Mouse (Mus musculus) CH12.LX (cell line): Measurements from ENCODE around the gene Primpol. TPM values are rescaled to one million over a fixed set of nuclear protein-coding genes. Genes with fewer than 3 reads are reported as not detected.

Source experiments
- DNase-seq: peaks from one replicate; pipeline ENCODE4 v3.0.0-alpha.2; 2013; ENCODE audit errors: extremely low read depth
- H3K27ac ChIP-seq: 2 replicates; pipeline ENCODE4 v1.5.1; 2012; ENCODE audit warnings: low read depth, mild to moderate bottlenecking, control low read depth, moderate library complexity; ENCODE audit not compliant: insufficient read depth
- H3K27me3 ChIP-seq: replicated peaks from 2 replicates; pipeline ENCODE3; 2012; ENCODE audit warnings: inconsistent platforms
- H3K36me3 ChIP-seq, 2 experiments: replicated peaks in 1 of 2; 2 replicates each; pipeline versions ENCODE3 to v1.6.1; 2012; ENCODE audit warnings: inconsistent platforms in 1 of 2, low read length in 1 of 2, mild to moderate bottlenecking in 1 of 2, mixed read lengths in 1 of 2, moderate library complexity in 1 of 2; ENCODE audit not compliant: control insufficient read depth in 1 of 2, insufficient read depth in 1 of 2
- H3K4me1 ChIP-seq, 2 experiments: 2 replicates each; pipeline ENCODE4 v1.6.1; 2012; ENCODE audit warnings: inconsistent platforms in 1 of 2, moderate library complexity in 1 of 2; ENCODE audit not compliant: insufficient read depth in 2 of 2, control insufficient read depth in 1 of 2
- H3K4me2 ChIP-seq: 2 replicates; pipeline ENCODE4 v1.6.1; 2012; ENCODE audit warnings: low read depth, mild to moderate bottlenecking, control low read depth; ENCODE audit not compliant: poor library complexity, insufficient read depth, severe bottlenecking
- H3K4me3 ChIP-seq, 3 experiments: fragments of 150-350 bp in 1 of 3; sonication (generic) in 1 of 3; replicated peaks in 1 of 3; 2 replicates each; pipeline versions ENCODE3 to v1.5.1; 2011 to 2012; ENCODE audit warnings: low read depth in 2 of 3, low read length in 2 of 3, mild to moderate bottlenecking in 2 of 3, moderate library complexity in 2 of 3, control low read depth in 1 of 3, improper control_type of control experiment in 1 of 3, inconsistent platforms in 1 of 3, mixed read lengths in 1 of 3; ENCODE audit not compliant: poor library complexity in 1 of 3
- H3K79me2 ChIP-seq: replicated peaks from 2 replicates; pipeline ENCODE4 v1.6.1; 2012; ENCODE audit warnings: mild to moderate bottlenecking, moderate library complexity; ENCODE audit not compliant: control insufficient read depth, poor library complexity, insufficient read depth, severe bottlenecking; ENCODE audit errors: extremely low read depth
- H3K9ac ChIP-seq: 2 replicates; pipeline ENCODE4 v1.6.1; 2012; ENCODE audit warnings: low read depth, mild to moderate bottlenecking, control low read depth, moderate library complexity; ENCODE audit not compliant: insufficient read depth
- H3K9me3 ChIP-seq: replicated peaks from 2 replicates; pipeline ENCODE3; 2012; ENCODE audit warnings: low read length, inconsistent platforms, mixed read lengths
- CHD2 ChIP-seq: IDR thresholded peaks from 2 replicates; pipeline ENCODE4 v1.6.1; 2011; ENCODE audit warnings: low read length, improper control_type of control experiment
- CTCF ChIP-seq, 2 experiments: IDR thresholded peaks in 1 of 2; conservative IDR thresholded peaks in 1 of 2; 2 replicates each; pipeline ENCODE4 v1.5.1; 2011 to 2012; ENCODE audit warnings: low read depth in 2 of 2, low read length in 2 of 2, improper control_type of control experiment in 1 of 2, inconsistent platforms in 1 of 2, mild to moderate bottlenecking in 1 of 2, moderate library complexity in 1 of 2
- E2F4 ChIP-seq: IDR thresholded peaks from 2 replicates; pipeline ENCODE4 v1.6.1; 2011; ENCODE audit warnings: low read depth, low read length, improper control_type of control experiment; ENCODE audit not compliant: insufficient replicate concordance
- ELF1 ChIP-seq: IDR thresholded peaks from 2 replicates; pipeline ENCODE4 v1.6.1; 2014; ENCODE audit warnings: low read depth, mild to moderate bottlenecking, inconsistent platforms, low read length, improper control_type of control experiment
- EP300 ChIP-seq: IDR thresholded peaks from 2 replicates; pipeline ENCODE4 v1.6.1; 2011; ENCODE audit warnings: low read length, improper control_type of control experiment
- ETS1 ChIP-seq: conservative IDR thresholded peaks from 2 replicates; pipeline ENCODE4 v1.6.1; 2012; ENCODE audit warnings: low read depth, mild to moderate bottlenecking, inconsistent platforms, low read length, improper control_type of control experiment, moderate library complexity
- GABPA ChIP-seq: IDR thresholded peaks from 2 replicates; pipeline ENCODE4 v1.6.1; 2012; ENCODE audit warnings: low read depth, low read length, improper control_type of control experiment, inconsistent platforms; ENCODE audit not compliant: insufficient replicate concordance
- HCFC1 ChIP-seq: IDR thresholded peaks from 2 replicates; pipeline ENCODE4 v1.6.1; 2012; ENCODE audit warnings: low read depth, mild to moderate bottlenecking, inconsistent platforms, low read length, improper control_type of control experiment
- IRF4 ChIP-seq: IDR thresholded peaks from 2 replicates; pipeline ENCODE4 v1.6.1; 2014; ENCODE audit warnings: low read depth, mild to moderate bottlenecking, inconsistent platforms, low read length, improper control_type of control experiment
- JUN ChIP-seq: IDR thresholded peaks from 2 replicates; pipeline ENCODE4 v1.6.1; 2011; ENCODE audit warnings: low read depth, mild to moderate bottlenecking, low read length, improper control_type of control experiment, moderate library complexity; ENCODE audit not compliant: insufficient read depth
- KAT2A ChIP-seq: IDR thresholded peaks from 2 replicates; pipeline ENCODE4 v1.6.1; 2012; ENCODE audit warnings: low read length, improper control_type of control experiment, inconsistent platforms; ENCODE audit not compliant: insufficient replicate concordance
- MAX ChIP-seq: IDR thresholded peaks from 2 replicates; pipeline ENCODE4 v1.6.1; 2011; ENCODE audit warnings: low read length, improper control_type of control experiment
- MAZ ChIP-seq: IDR thresholded peaks from 2 replicates; pipeline ENCODE4 v1.6.1; 2012; ENCODE audit warnings: low read depth, mild to moderate bottlenecking, inconsistent platforms, low read length, improper control_type of control experiment, moderate library complexity
- MEF2A ChIP-seq: IDR thresholded peaks from 2 replicates; pipeline ENCODE4 v1.6.1; 2014; ENCODE audit warnings: low read depth, mild to moderate bottlenecking, inconsistent platforms, low read length, improper control_type of control experiment, borderline replicate concordance
- MXI1 ChIP-seq: IDR thresholded peaks from 2 replicates; pipeline ENCODE4 v1.6.1; 2011; ENCODE audit warnings: mild to moderate bottlenecking, low read depth, low read length, improper control_type of control experiment
- MYC ChIP-seq: IDR thresholded peaks from 2 replicates; pipeline ENCODE4 v1.6.1; 2011; ENCODE audit warnings: low read depth, mild to moderate bottlenecking, improper control_type of control experiment, low read length
- NELFE ChIP-seq: IDR thresholded peaks from 2 replicates; pipeline ENCODE4 v1.6.1; 2011; ENCODE audit warnings: low read depth, low read length, improper control_type of control experiment
- POLR2A ChIP-seq: IDR thresholded peaks from 2 replicates; pipeline ENCODE4 v1.6.1; 2011; ENCODE audit warnings: low read depth, mild to moderate bottlenecking, improper control_type of control experiment, low read length
- RAD21 ChIP-seq: IDR thresholded peaks from 2 replicates; pipeline ENCODE4 v1.6.1; 2011; ENCODE audit warnings: low read depth, mild to moderate bottlenecking, low read length, improper control_type of control experiment, moderate library complexity
- RCOR1 ChIP-seq: conservative IDR thresholded peaks from 2 replicates; pipeline ENCODE4 v1.6.1; 2012; ENCODE audit warnings: low read depth, mild to moderate bottlenecking, inconsistent platforms, low read length, improper control_type of control experiment
- SIN3A ChIP-seq: IDR thresholded peaks from 2 replicates; pipeline ENCODE4 v1.6.1; 2012; ENCODE audit warnings: low read length, improper control_type of control experiment, inconsistent platforms
- SMC3 ChIP-seq: IDR thresholded peaks from 2 replicates; pipeline ENCODE4 v1.6.1; 2011; ENCODE audit warnings: low read depth, low read length, improper control_type of control experiment
- TBP ChIP-seq: conservative IDR thresholded peaks from 2 replicates; pipeline ENCODE4 v1.6.1; 2011; ENCODE audit warnings: low read depth, low read length, improper control_type of control experiment
- TCF12 ChIP-seq: IDR thresholded peaks from 2 replicates; pipeline ENCODE4 v1.6.1; 2014; ENCODE audit warnings: low read depth, mild to moderate bottlenecking, inconsistent platforms, low read length, improper control_type of control experiment
- UBTF ChIP-seq: IDR thresholded peaks from 2 replicates; pipeline ENCODE4 v1.6.1; 2012; ENCODE audit warnings: low read depth, mild to moderate bottlenecking, inconsistent platforms, low read length, improper control_type of control experiment, moderate library complexity
- USF1 ChIP-seq: IDR thresholded peaks from 2 replicates; pipeline ENCODE4 v1.6.1; 2014; ENCODE audit warnings: low read depth, mild to moderate bottlenecking, inconsistent platforms, low read length, improper control_type of control experiment
- USF2 ChIP-seq: conservative IDR thresholded peaks from 2 replicates; pipeline ENCODE4 v1.6.1; 2011; ENCODE audit warnings: low read depth, low read length, improper control_type of control experiment
- ZMIZ1 ChIP-seq: IDR thresholded peaks from 2 replicates; pipeline ENCODE4 v1.6.1; 2012; ENCODE audit warnings: low read depth, mild to moderate bottlenecking, inconsistent platforms, low read length, improper control_type of control experiment
- ZNF384 ChIP-seq: IDR thresholded peaks from 2 replicates; pipeline ENCODE4 v1.6.1; 2012; ENCODE audit warnings: low read depth, low read length, improper control_type of control experiment, inconsistent platforms
- dilution Hi-C: fragments of 300-500 bp; cut with MboI; formaldehyde crosslinking; loops from 2 replicates; pipeline ENCODE4 v1.14.3; 2020; ENCODE audit warnings: low sequenced_read_pairs; ENCODE audit not compliant: extremely low pct_unique_long_range_greater_than_20kb, extremely low pct_ligation_motif_present
- in situ Hi-C: fragments of 300-500 bp; cut with MboI; formaldehyde crosslinking; loops from 3 replicates; pipeline ENCODE4 v1.14.3; 2019; ENCODE audit warnings: low sequenced_read_pairs, low pct_ligation_motif_present, low pct_unique_long_range_greater_than_20kb, mixed read lengths
- polyA plus RNA-seq: library from polyadenylated mRNA; unstranded; fragments of >175 nt; gene quantifications from 2 replicates; pipeline ENCODE4 v1.2.1, GENCODE M21; 2012; ENCODE audit warnings: low read depth; ENCODE audit not compliant: insufficient read length
- total RNA-seq, 2 experiments: library from RNA; depleted of rRNA; stranded (reverse); fragments of 300-350 nt in 1 of 2; fragments of >200 nt in 1 of 2; gene quantifications; 2 replicates each; pipeline ENCODE4 v1.2.3; 2012 to 2014

The Primpol gene
- total and polyA plus RNA-seq, 3 experiments: 12.4 to 17.8 (median 15.3) TPM

GRCm38 (mm10) chr8:46551615-46552440 lies 65.2 kb downstream of the Primpol start, which contains the start of gene Cenpu:
Cenpu (plus strand) TSS chr8:46552028.
- no peaks in the 10 kb centered on the region; the same call in 1 of the 2 replicates for H3K79me2 ChIP-seq
- no peaks in the 10 kb centered on the region for H3K27me3 ChIP-seq
- H3K27ac ChIP-seq: no peak within 1 kb of the TSS
- in situ Hi-C loops (loop anchor here (25.0 kb wide), 1 partner anchor 835 kb away; no protein-coding TSS in a partner anchor), dilution Hi-C loops (no loop called here)
- peak within 1 kb of the TSS; percentile 74 to 83 (median 83) for H3K4me3 ChIP-seq
- peak within 1 kb of the TSS; percentile 69 for H3K9ac ChIP-seq
- no peak for TF ChIP-seq USF1
- TF ChIP-seq SIN3A: peak; percentile 99
- peak; percentile 85 for TF ChIP-seq MEF2A
- TF ChIP-seq MAZ: no peak
- TF ChIP-seq JUN: peak; percentile 39; the same call in 1 of the 2 replicates
- TF ChIP-seq CTCF (conservative IDR thresholded peaks at IDR 0.05 in 1 of 2, IDR thresholded peaks at IDR 0.05 in 1 of 2; ENCODE audit: low read depth in 2 of 2, low read length in 2 of 2): no peak
- TF ChIP-seq GABPA: no peak; the same call in 1 of the 2 replicates
- no peak for TF ChIP-seq ETS1
- TF ChIP-seq POLR2A: peak; percentile 95
- TF ChIP-seq TBP: peak; percentile 96
- TF ChIP-seq RAD21: no peak
- peak; percentile 82 for TF ChIP-seq MXI1
- peak; percentile 91; the same call in 1 of the 2 replicates for TF ChIP-seq E2F4
- TF ChIP-seq KAT2A: peak; percentile 81; the same call in 1 of the 2 replicates
- TF ChIP-seq NELFE: peak; percentile 85
- peak; percentile 94 for TF ChIP-seq TCF12
- no peak for TF ChIP-seq ZNF384
- peak; percentile 66 for TF ChIP-seq USF2
- TF ChIP-seq IRF4: peak; percentile 69
- TF ChIP-seq CHD2: peak; percentile 81; the same call in 1 of the 2 replicates
- TF ChIP-seq ZMIZ1: peak; percentile 53; the same call in 1 of the 2 replicates
- peak; percentile 86 for TF ChIP-seq ELF1
- no peak for TF ChIP-seq SMC3
- TF ChIP-seq HCFC1: peak; percentile 90
- peak; percentile 23; the same call in 1 of the 2 replicates for TF ChIP-seq MAX
- TF ChIP-seq UBTF: no peak
- 0 out of 2 replicates have a peak, but pooled peaks have one; percentile 73 for TF ChIP-seq MYC
- no peak for TF ChIP-seq RCOR1
- TF ChIP-seq EP300: no peak
- no peaks in the 10 kb centered on the region for H3K9me3 ChIP-seq
- H3K4me1 ChIP-seq: peaks cover 4 to 44% of the 10 kb centered on the region in 2 experiments
- H3K4me2 ChIP-seq: peak within 1 kb of the TSS; percentile 77
- peak; percentile 99 for DNase-seq
- peaks cover 2 to 19% of the 10 kb centered on the region in 2 experiments for H3K36me3 ChIP-seq
